Mouse (Mus musculus) stomach, embryonic 15.5 days (tissue): ENCODE results near the gene Spx. TPM values are rescaled to one million over a fixed set of nuclear protein-coding genes. Genes with fewer than 3 reads are reported as not detected.
A peak's percentile ranks its signal among the peaks of the same experiment; 100 is the strongest.

ENCODE experiments used
- ATAC-seq: fragments of 200-750 bp; cut with Nextera tagmentation; 2 replicates; pipeline ENCODE4 v1.8.0; 2017; ENCODE audit warnings: low read depth, moderate number of reproducible peaks, moderate TSS enrichment; ENCODE audit not compliant: insufficient read depth, low FRiP score
- H3K27ac ChIP-seq: fragments of 300-500 bp; sonication (generic); 2 replicates; pipeline ENCODE4 v1.5.1; 2015; ENCODE audit warnings: mild to moderate bottlenecking, inconsistent platforms
- H3K27me3 ChIP-seq: fragments of 300-500 bp; sonication (generic); replicated peaks from 2 replicates; pipeline ENCODE4 v1.6.1; 2015; ENCODE audit warnings: inconsistent platforms
- H3K36me3 ChIP-seq: fragments of 300-500 bp; sonication (generic); 2 replicates; pipeline ENCODE4 v1.6.1; 2015; ENCODE audit warnings: inconsistent platforms
- H3K4me1 ChIP-seq: fragments of 300-500 bp; sonication (generic); 2 replicates; pipeline ENCODE4 v1.6.1; 2015; ENCODE audit warnings: inconsistent platforms
- H3K4me2 ChIP-seq: fragments of 300-500 bp; sonication (generic); 2 replicates; pipeline ENCODE4 v1.6.1; 2015; ENCODE audit warnings: mild to moderate bottlenecking, inconsistent platforms
- H3K4me3 ChIP-seq: fragments of 300-500 bp; sonication (generic); replicated peaks from 2 replicates; pipeline ENCODE4 v1.5.1; 2015; ENCODE audit warnings: inconsistent platforms
- H3K9ac ChIP-seq: fragments of 300-500 bp; sonication (generic); 2 replicates; pipeline ENCODE4 v1.6.1; 2015; ENCODE audit warnings: inconsistent platforms
- H3K9me3 ChIP-seq: fragments of 300-500 bp; sonication (generic); 2 replicates; pipeline ENCODE4 v1.6.1; 2016; ENCODE audit warnings: inconsistent platforms
- WGBS: fragments of 180-500 bp; shearing (Covaris S2); methylation state at CpG from one replicate; pipeline ENCODE4 v1.1.7; 2015; 5-methylcytosine and 5-hydroxymethylcytosine counted together
- polyA plus RNA-seq: library from polyadenylated mRNA; unstranded; fragments of >200 nt; fragmentation: Nextera tagmentation; extraction: Ambion mirVana; gene quantifications from 2 replicates; pipeline ENCODE4 v1.2.1, GENCODE M21; 2015

Gene Spx
- polyA plus RNA-seq, result 0.36 and 0.45 TPM in 2 replicates

DNA sequence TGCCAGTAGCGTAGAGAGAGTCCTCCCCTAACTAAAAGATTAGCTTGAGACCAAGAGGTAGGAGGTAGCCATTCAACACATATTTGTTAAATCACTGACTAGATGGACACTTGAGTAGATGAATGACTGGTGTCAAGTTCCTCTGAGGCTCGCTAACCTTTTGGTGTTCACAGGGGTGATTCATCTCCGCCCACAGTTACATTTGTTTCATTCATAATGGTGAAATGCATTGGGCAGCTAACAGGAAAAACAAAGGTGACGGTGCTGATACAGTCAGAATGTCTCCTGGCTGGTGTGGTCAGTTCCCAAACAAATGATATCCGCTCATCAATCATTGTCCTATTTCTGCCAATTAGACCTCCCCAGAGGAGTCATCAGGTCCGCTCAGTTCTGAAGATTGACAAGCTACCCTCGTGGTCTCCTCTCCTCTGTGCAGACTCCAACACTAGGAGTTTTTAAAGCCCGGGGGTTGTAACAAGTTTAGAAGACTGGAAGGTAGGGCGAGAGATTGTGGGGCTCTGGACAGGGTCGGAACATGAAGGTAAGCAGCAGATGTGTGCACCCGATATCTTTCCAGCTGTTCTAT is at the start of gene Spx:
Gene Spx (plus strand): TSS at position 536 of the 586 bp plus-strand sequence.
- WGBS, result 56% methylated on average over 11 of the region's 11 CpGs
- Histone ChIP-seq H3K4me2 (no peak within 1 kb of the TSS), H3K27me3 (peaks cover 12% of the 10 kb centered on the region), H3K4me1 (no peaks in the 10 kb centered on the region), H3K27ac (no peak within 1 kb of the TSS), H3K9ac (no peak within 1 kb of the TSS), H3K4me3 (no peak within 1 kb of the TSS), H3K36me3 (no peaks in the 10 kb centered on the region), H3K9me3 (no peaks in the 10 kb centered on the region)
- ATAC-seq, result no peak

DNA sequence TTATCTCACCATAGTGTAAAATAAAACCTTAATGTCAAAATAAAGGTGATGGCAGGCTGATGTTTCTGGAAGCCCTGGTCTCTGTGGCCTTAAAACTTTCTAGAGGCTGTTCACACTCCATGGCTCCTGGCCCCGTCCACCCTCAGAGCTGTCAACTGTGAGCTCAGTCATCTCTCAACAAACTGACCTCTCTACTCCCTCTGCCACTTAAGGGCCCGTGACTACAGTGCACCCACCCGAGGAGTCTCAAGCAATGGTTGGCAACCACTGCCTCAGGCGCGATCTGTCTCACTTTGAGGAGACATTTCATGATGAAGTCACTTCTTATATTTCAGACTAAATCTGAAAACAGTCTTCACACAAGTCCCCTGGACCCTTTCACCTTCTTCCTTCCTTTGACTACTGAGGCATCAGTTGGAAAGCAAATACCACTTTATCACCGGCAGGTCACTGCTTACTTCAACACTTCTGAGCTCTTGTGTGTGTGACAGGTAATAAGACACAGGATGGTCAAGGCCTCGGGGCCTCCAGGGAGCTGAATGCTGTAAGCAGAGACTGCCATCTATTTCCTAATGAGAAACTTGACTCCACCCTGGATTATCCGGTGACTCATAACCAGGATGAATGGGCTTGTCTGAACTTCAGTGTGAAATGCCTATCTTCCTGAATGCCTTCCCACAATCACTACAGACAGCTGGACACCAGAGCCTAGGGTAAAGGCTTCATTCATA is 47.3 kb upstream of the Spx start:
- Histone ChIP-seq H3K4me2 (no peak overlapping the region), H3K9ac (no peak overlapping the region), H3K36me3 (peaks cover 24% of the 10 kb centered on the region), H3K9me3 (no peaks in the 10 kb centered on the region), H3K27ac (no peak overlapping the region), H3K4me3 (no peak overlapping the region), H3K4me1 (no peaks in the 10 kb centered on the region), H3K27me3 (no peaks in the 10 kb centered on the region)
- ATAC-seq, result no peak
- 85% methylated on average over 8 of the region's 8 CpGs for WGBS

- 90% methylated on average over 10 of the region's 10 CpGs for WGBS
- ATAC-seq, result no peak
- Histone ChIP-seq H3K27ac (no peak overlapping the region), H3K4me3 (no peak overlapping the region), H3K9me3 (no peaks in the 10 kb centered on the region), H3K4me1 (no peaks in the 10 kb centered on the region), H3K27me3 (no peaks in the 10 kb centered on the region), H3K36me3 (peaks cover 24% of the 10 kb centered on the region), H3K9ac (no peak overlapping the region), H3K4me2 (no peak overlapping the region)
Observed at GRCm38 (mm10) chr6:142366473-142367018, 46.7 kb upstream of the Spx start.

- Histone ChIP-seq H3K4me3 (no peak overlapping the region), H3K9ac (no peak overlapping the region), H3K27ac (no peak overlapping the region), H3K9me3 (no peaks in the 10 kb centered on the region), H3K36me3 (peaks cover 20% of the 10 kb centered on the region), H3K4me1 (no peaks in the 10 kb centered on the region), H3K27me3 (no peaks in the 10 kb centered on the region), H3K4me2 (no peak overlapping the region)
- WGBS, result 90% methylated on average over 3 of the region's 3 CpGs
- ATAC-seq, result no peak
Observed at GRCm38 (mm10) chr6:142367565-142367964, 45.7 kb upstream of the Spx start.

DNA sequence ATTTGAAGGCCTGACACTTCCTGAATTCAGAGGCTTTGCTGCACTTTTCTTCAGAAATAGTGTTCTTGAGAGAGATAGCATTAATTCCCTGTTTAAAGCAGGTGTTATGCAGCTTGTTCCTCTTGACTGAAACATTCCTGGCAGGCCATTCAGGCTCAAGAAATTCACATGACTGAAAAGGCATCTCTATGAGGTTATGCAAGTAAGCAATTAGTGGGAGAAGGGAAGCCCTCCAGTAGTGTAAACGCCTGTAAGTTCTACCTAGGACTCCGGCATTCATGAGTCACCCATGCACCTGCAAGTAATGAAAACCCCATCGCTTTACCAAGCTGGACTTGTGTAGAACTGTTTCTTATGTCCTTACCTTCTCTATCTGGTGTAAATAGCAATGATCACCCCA is 43.7 kb upstream of the Spx start:
- Histone ChIP-seq H3K9me3 (no peaks in the 10 kb centered on the region), H3K4me1 (no peaks in the 10 kb centered on the region), H3K4me3 (no peak overlapping the region), H3K36me3 (peaks cover 13% of the 10 kb centered on the region), H3K9ac (no peak overlapping the region), H3K27ac (no peak overlapping the region), H3K4me2 (no peak overlapping the region), H3K27me3 (no peaks in the 10 kb centered on the region)
- ATAC-seq, result no peak
- 83% methylated on average over 3 of the region's 3 CpGs for WGBS

- no peak for ATAC-seq
- H3K27me3 ChIP-seq, result no peaks in the 10 kb centered on the region
Observed at GRCm38 (mm10) chr6:142377081-142377480, 36.2 kb upstream of the Spx start.

DNA sequence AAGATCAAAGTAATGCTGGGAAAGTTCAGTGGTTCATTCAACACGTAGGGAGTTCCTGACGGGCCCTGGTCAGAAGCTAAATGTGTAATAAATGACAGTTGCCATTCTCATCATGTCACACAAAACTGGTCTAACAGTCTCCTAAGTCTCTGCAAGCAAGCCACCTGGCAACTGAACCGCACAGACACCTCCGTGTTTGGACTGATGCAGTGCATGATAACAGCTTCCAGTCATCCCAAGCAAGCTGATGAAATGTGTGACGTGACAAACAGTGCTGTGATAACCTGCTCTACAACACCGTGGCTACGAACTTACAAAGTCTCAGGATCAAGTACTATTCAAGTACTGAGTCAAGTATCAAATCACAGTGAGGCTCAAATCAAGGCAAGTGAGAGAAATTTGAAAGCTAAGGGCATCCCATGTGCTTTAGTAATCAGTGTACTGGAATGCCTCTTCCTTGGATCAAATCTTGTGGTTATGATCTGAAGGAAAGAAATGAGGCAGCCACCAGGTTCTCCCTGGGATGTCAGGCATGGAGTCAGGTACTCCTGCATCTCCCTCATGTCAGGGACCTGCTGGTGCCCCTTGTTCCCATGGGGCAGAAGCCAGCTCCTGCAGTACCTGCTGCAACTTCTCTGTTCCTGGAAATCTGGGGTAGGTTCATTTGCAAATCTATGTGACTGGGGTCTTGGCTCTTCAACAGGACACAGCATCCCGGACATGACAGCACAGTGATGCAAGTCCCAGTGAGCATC is 34.5 kb upstream of the Spx start:
- Histone ChIP-seq H3K9me3 (no peaks in the 10 kb centered on the region), H3K36me3 (peaks cover 4% of the 10 kb centered on the region; the same call in 1 of the 2 replicates), H3K4me2 (no peak overlapping the region), H3K27ac (no peak overlapping the region), H3K27me3 (no peaks in the 10 kb centered on the region), H3K9ac (no peak overlapping the region), H3K4me1 (no peaks in the 10 kb centered on the region), H3K4me3 (no peak overlapping the region)
- ATAC-seq, result no peak
- 88% methylated on average over 8 of the region's 8 CpGs for WGBS

More at GRCm38 (mm10) chr6:142377081-142377480, 36.2 kb upstream of the Spx start:
- no peak overlapping the region for H3K4me2 ChIP-seq
- 78% methylated on average over 1 of the region's 1 CpGs for WGBS
- H3K27ac ChIP-seq, result no peak overlapping the region
- H3K36me3 ChIP-seq, result peaks cover 9% of the 10 kb centered on the region; the same call in 1 of the 2 replicates
- H3K4me1 ChIP-seq, result no peaks in the 10 kb centered on the region
- H3K4me3 ChIP-seq, result no peak overlapping the region
- no peak overlapping the region for H3K9ac ChIP-seq
- H3K9me3 ChIP-seq, result no peaks in the 10 kb centered on the region

GRCm38 (mm10) chr6:142379961-142380360 is 33.3 kb upstream of the Spx start:
- WGBS, result 91% methylated on average over 6 of the region's 6 CpGs
- Histone ChIP-seq H3K9ac (no peak overlapping the region), H3K27ac (no peak overlapping the region), H3K27me3 (no peaks in the 10 kb centered on the region), H3K36me3 (peaks cover 4% of the 10 kb centered on the region; the same call in 1 of the 2 replicates), H3K9me3 (no peaks in the 10 kb centered on the region), H3K4me2 (no peak overlapping the region), H3K4me3 (no peak overlapping the region), H3K4me1 (no peaks in the 10 kb centered on the region)
- no peak for ATAC-seq

- no peaks in the 10 kb centered on the region for H3K27me3 ChIP-seq
- no peak overlapping the region for H3K9ac ChIP-seq
- H3K4me2 ChIP-seq, result no peak overlapping the region
- no peaks in the 10 kb centered on the region for H3K36me3 ChIP-seq
- H3K27ac ChIP-seq, result no peak overlapping the region
- WGBS, result 86% methylated on average over 7 of the region's 7 CpGs
- no peak overlapping the region for H3K4me3 ChIP-seq
- no peaks in the 10 kb centered on the region for H3K4me1 ChIP-seq
- H3K9me3 ChIP-seq, result no peaks in the 10 kb centered on the region
- ATAC-seq, result no peak
Observed at GRCm38 (mm10) chr6:142381615-142382014, 31.6 kb upstream of the Spx start.

DNA sequence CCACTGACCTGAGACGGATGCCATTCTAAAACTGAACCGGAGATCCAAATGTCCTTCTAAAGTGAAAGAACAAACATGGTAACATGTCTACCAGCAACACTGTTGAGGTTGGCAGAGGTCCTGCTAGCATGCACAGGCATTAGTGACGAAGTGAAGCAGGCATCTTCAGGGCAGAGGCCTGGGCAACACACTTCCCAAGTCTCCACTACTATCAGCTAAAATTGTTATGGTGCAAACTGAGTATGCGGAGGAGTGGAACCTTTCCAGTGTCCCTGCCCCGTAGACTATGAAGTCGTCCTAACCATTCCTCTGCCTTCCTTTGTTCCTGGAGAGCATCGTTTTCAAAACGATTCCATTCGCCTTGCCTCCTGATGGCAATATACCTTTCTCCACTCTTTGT is 28.7 kb upstream of the Spx start:
- WGBS, result 90% methylated on average over 9 of the region's 9 CpGs
- no peak overlapping the region for H3K4me2 ChIP-seq
- H3K36me3 ChIP-seq, result no peaks in the 10 kb centered on the region
- ATAC-seq, result no peak
- H3K4me1 ChIP-seq, result peaks cover 12% of the 10 kb centered on the region; the same call in 1 of the 2 replicates
- no peaks in the 10 kb centered on the region for H3K9me3 ChIP-seq
- no peak overlapping the region for H3K9ac ChIP-seq
- no peak overlapping the region for H3K4me3 ChIP-seq
- H3K27ac ChIP-seq, result no peak overlapping the region
- H3K27me3 ChIP-seq, result no peaks in the 10 kb centered on the region

DNA sequence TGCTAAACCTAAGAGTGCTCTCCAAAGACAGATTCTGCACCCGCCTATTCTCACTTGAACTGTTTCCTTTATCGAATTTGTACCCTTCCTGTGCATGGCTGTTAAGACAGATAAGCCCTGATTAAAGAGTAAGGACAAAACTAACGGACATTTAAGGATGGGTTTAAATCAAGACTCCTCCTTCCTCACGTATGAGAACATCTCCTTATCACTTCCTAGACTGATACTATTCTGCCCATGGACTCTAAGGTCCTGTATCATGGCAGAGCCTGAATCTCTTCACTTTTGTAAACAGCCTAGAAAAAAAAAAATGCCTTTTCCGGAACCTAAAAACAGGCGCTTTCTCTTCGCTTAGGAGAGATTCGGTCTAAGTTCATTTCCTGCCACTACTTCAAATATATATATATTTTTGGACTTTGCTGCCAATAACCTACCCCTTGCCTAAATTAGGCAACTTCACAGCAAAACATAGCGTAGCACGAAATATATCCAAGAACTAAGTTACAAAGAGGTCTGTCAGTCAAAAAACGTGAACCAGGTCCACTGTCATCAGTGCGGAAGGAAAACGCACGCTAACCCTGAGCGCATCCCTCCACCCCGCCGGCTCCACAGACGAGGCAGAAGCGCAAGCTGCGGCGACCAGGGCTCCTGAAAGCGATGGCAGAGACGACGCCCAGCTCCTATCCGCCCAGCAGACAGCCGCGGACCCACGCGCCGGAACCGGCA is 26.8 kb upstream of the Spx start:
- peak overlapping the region; percentile 44 for H3K9ac ChIP-seq
- H3K36me3 ChIP-seq, result no peaks in the 10 kb centered on the region
- peak; percentile 71 for ATAC-seq
- H3K4me3 ChIP-seq, result peak overlapping the region; percentile 99
- peak overlapping the region; percentile 69 for H3K4me2 ChIP-seq
- H3K4me1 ChIP-seq, result peaks cover 12% of the 10 kb centered on the region; the same call in 1 of the 2 replicates
- no peaks in the 10 kb centered on the region for H3K27me3 ChIP-seq
- no peaks in the 10 kb centered on the region for H3K9me3 ChIP-seq
- H3K27ac ChIP-seq, result no peak overlapping the region
- 4% methylated on average over 31 of the region's 31 CpGs for WGBS
